Comparison of ENCODE assay signal across 15 mouse cellular contexts in the genomic region with DNA sequence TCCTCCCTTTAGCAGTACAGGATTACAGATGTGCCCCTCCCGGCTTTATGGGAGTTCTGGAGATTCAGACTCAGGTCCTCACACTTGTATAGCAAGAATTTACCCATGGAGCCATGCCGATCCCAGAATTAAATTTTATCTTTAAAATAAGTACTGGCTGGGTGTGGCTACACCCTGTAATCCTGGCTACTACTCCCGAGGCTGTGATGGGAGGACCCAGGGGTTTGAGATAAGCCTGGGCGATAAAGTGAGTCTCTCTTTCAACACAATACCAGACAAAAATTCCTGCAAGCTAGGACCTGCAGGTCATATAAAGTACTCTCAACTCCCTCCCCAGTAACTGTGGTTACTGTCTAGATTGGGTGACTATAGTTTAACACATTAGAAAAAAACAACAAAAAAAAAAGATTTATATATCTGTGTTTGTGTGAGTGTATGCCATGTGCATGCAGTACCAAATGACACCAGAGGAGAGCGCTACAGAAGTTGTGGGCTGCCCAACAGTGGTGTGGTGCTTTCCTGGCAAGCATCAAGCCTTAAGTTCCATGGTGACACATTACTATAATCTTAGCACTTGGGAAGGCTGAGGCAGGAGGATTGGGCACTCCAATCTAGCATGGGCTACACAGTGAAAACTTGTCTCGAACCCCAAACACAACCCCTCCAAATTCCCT. TPM values are rescaled to one million over a fixed set of nuclear protein-coding genes. Genes with fewer than 3 reads are reported as not detected.
DNase-seq lines count a peak whose midpoint lies in the region; ATAC-seq and TF ChIP-seq lines count a peak whose summit lies in the region.
"Had no signal": no experiment of that assay in that cellular context is flagged by ENCODE, and none has a peak within 500 bp of the region (broad histone marks: within the 10 kb centered on the region; RNA-seq: fewer than 3 reads in every experiment).

No protein-coding gene starts in this region.

- no peak overlapping the region for H3K4me2 ChIP-seq in heart, embryonic 12.5 days
- no peak overlapping the region for H3K4me2 ChIP-seq in liver, embryonic 11.5 days
- no peak overlapping the region for H3K4me2 ChIP-seq in liver, postnatal 0 days (ENCODE audit: low read depth, low read length)
- H3K4me2 ChIP-seq: forebrain, embryonic 13.5 days; limb, embryonic 15.5 days; midbrain, embryonic 15.5 days had no signal

- no peaks in the 10 kb centered on the region for H3K27me3 ChIP-seq in heart, adult 2 months (ENCODE audit: control insufficient read depth, insufficient read depth, low read length)
- no peaks in the 10 kb centered on the region for H3K27me3 ChIP-seq in heart, embryonic 12.5 days (replicated peaks)
- H3K27me3 ChIP-seq in liver, embryonic 11.5 days (replicated peaks; ENCODE audit: control insufficient read depth, insufficient read depth, low read length): no peaks in the 10 kb centered on the region
- no peaks in the 10 kb centered on the region for H3K27me3 ChIP-seq in liver, postnatal 0 days (ENCODE audit: insufficient read depth, low read length)
- H3K27me3 ChIP-seq: forebrain, embryonic 13.5 days; limb, embryonic 15.5 days; midbrain, embryonic 15.5 days had no signal

- TF ChIP-seq POLR2A in heart, adult 2 months (IDR thresholded peaks at IDR 0.05; ENCODE audit: insufficient read depth, low read depth, low read length): no peak

- H3K27ac ChIP-seq in heart, adult 2 months: no peak overlapping the region
- no peak overlapping the region for H3K27ac ChIP-seq in heart, embryonic 12.5 days (ENCODE audit: poor library complexity, severe bottlenecking)
- no peak overlapping the region for H3K27ac ChIP-seq in liver, embryonic 11.5 days (ENCODE audit: low read depth, low read length)
- no peak overlapping the region for H3K27ac ChIP-seq in liver, postnatal 0 days (ENCODE audit: low read depth)
- H3K27ac ChIP-seq: forebrain, embryonic 13.5 days; limb, embryonic 15.5 days; midbrain, embryonic 15.5 days had no signal

- no peak overlapping the region for H3K4me3 ChIP-seq in heart, adult 2 months
- no peak overlapping the region for H3K4me3 ChIP-seq in heart, embryonic 12.5 days
- no peak overlapping the region for H3K4me3 ChIP-seq in liver, embryonic 11.5 days (ENCODE audit: low read depth, low read length)
- no peak overlapping the region for H3K4me3 ChIP-seq in liver, postnatal 0 days (ENCODE audit: low read depth, low read length)
- H3K4me3 ChIP-seq: forebrain, embryonic 13.5 days; limb, embryonic 15.5 days; midbrain, embryonic 15.5 days had no signal

- 73% methylated on average over 6 of the region's 6 CpGs for WGBS in heart, adult 2 months
- WGBS in heart, embryonic 12.5 days: 52% methylated on average over 6 of the region's 6 CpGs
- WGBS in liver, embryonic 11.5 days: 65% methylated on average over 6 of the region's 6 CpGs
- 66% methylated on average over 6 of the region's 6 CpGs for WGBS in liver, postnatal 0 days (ENCODE audit: insufficient replicate concordance)

- ATAC-seq in heart, embryonic 12.5 days (ENCODE audit: insufficient number of reproducible peaks, low FRiP score): no peak
- no peak for ATAC-seq in liver, embryonic 11.5 days (replicated peaks; ENCODE audit: low FRiP score)
- no peak for ATAC-seq in liver, postnatal 0 days
- no peak for ATAC-seq in CD4-positive, CD25-positive, alpha-beta regulatory T cell, adult 4 months
- ATAC-seq: forebrain, embryonic 13.5 days; midbrain, embryonic 15.5 days had no signal

- H3K4me1 ChIP-seq in heart, adult 2 months (ENCODE audit: control insufficient read depth, insufficient read depth, low read length): no peaks in the 10 kb centered on the region
- H3K4me1 ChIP-seq in heart, embryonic 12.5 days (replicated peaks): peaks cover 6% of the 10 kb centered on the region
- peaks cover 6% of the 10 kb centered on the region for H3K4me1 ChIP-seq in liver, embryonic 11.5 days (replicated peaks; ENCODE audit: control insufficient read depth, insufficient read depth, low read length)
- H3K4me1 ChIP-seq in liver, postnatal 0 days (ENCODE audit: insufficient read depth): no peaks in the 10 kb centered on the region
- H3K4me1 ChIP-seq: forebrain, embryonic 13.5 days; limb, embryonic 15.5 days; midbrain, embryonic 15.5 days had no signal

- H3K79me2 ChIP-seq in heart, adult 2 months (replicated peaks; ENCODE audit: control insufficient read depth, insufficient read depth, low read length): no peaks in the 10 kb centered on the region

- H3K9ac ChIP-seq in heart, adult 2 months (ENCODE audit: low read depth, low read length): no peak overlapping the region
- H3K9ac ChIP-seq in heart, embryonic 12.5 days: no peak overlapping the region
- H3K9ac ChIP-seq in liver, embryonic 11.5 days (ENCODE audit: low read depth, low read length): no peak overlapping the region
- no peak overlapping the region for H3K9ac ChIP-seq in liver, postnatal 0 days (replicated peaks)
- H3K9ac ChIP-seq: forebrain, embryonic 13.5 days; limb, embryonic 15.5 days; midbrain, embryonic 15.5 days had no signal

- TF ChIP-seq EP300 in heart, adult 2 months (IDR thresholded peaks at IDR 0.05; ENCODE audit: insufficient read depth, low read depth, low read length): no peak
- no peak for TF ChIP-seq EP300 in liver, postnatal 0 days (IDR thresholded peaks at IDR 0.05; ENCODE audit: low read depth)

- 0 out of 2 replicates have a peak, but pooled peaks have one; percentile 6 for TF ChIP-seq CTCF in heart, adult 2 months (IDR thresholded peaks at IDR 0.05)
- peak; percentile 34; the same call in 1 of the 2 replicates for TF ChIP-seq CTCF in liver, postnatal 0 days (IDR thresholded peaks at IDR 0.05; ENCODE audit: low read depth)

- intact Hi-C loops in heart, adult 2 months (cut with DNase I): no loop called here

- no peak for DNase-seq in heart, adult 2 months
- DNase-seq in liver (peak; percentile 39), ZHBTc4 (ENCODE audit: low read depth, low spot score) (peak; percentile 64)
- no peak for DNase-seq in liver, embryonic 11.5 days (ENCODE audit: low spot score)
- DNase-seq in liver, postnatal 0 days: no peak
- DNase-seq in layer of hippocampus, adult 9-10 months (ENCODE audit: low spot score): no peak
- DNase-seq: adrenal gland, postnatal 10 days; cerebellum, adult 9-10 months; heart, adult 18-20 months; heart, postnatal 14 days had no signal

- H3K36me3 ChIP-seq in heart, adult 2 months (ENCODE audit: control insufficient read depth, insufficient read depth, low read length): no peaks in the 10 kb centered on the region
- peaks cover 53% of the 10 kb centered on the region for H3K36me3 ChIP-seq in heart, embryonic 12.5 days
- peaks cover 13% of the 10 kb centered on the region for H3K36me3 ChIP-seq in liver, embryonic 11.5 days (ENCODE audit: control insufficient read depth, insufficient read depth, low read length)
- peaks cover 22% of the 10 kb centered on the region for H3K36me3 ChIP-seq in liver, postnatal 0 days (replicated peaks; ENCODE audit: insufficient read depth, low read length)

- peaks cover 7% of the 10 kb centered on the region for H3K9me3 ChIP-seq in heart, embryonic 12.5 days (replicated peaks)
- 0 out of 2 replicates have a peak, but pooled peaks cover 5% of the 10 kb centered on the region for H3K9me3 ChIP-seq in liver, embryonic 11.5 days (ENCODE audit: control insufficient read depth, low read length)
- no peaks in the 10 kb centered on the region for H3K9me3 ChIP-seq in liver, postnatal 0 days (ENCODE audit: low read length)
- H3K9me3 ChIP-seq: limb, embryonic 15.5 days; midbrain, embryonic 15.5 days had no signal

RNA-seq across cellular contexts. Expression of a gene that starts 8.7 kb away (rescaled TPM):
- 100 to 1,000 TPM; 106 to 124 TPM for total RNA-seq in heart, adult 2 months (2021)
- polyA plus RNA-seq in heart, adult 2 months (2012; rRNA removed): 64.4 and 89.4 TPM in 2 replicates
- 23.3 and 24.4 TPM in 2 replicates for polyA plus RNA-seq in heart, embryonic 12.5 days (2016; fragmentation: Nextera tagmentation; extraction: Ambion mirVana)
- polyA plus RNA-seq in liver, embryonic 11.5 days (2014; fragmentation: Nextera tagmentation; extraction: Ambion mirVana): 9.3 and 10.9 TPM in 2 replicates
- 11.9 and 13.1 TPM in 2 replicates for polyA plus RNA-seq in liver, postnatal 0 days (2015; fragmentation: Nextera tagmentation; extraction: Ambion mirVana)
- 1 to 10 TPM; 2.4 to 6.2 TPM for polyA plus RNA-seq in CD4-positive, CD25-positive, alpha-beta regulatory T cell, adult 4 months (2017; shearing (Covaris generic))

RNA-seq across cellular contexts. Expression of a gene that starts 29.6 kb away (rescaled TPM):
- not detected for total RNA-seq in heart, adult 2 months (2021)
- 0.57 TPM in 1 of 2 replicates, not detected in the other for polyA plus RNA-seq in heart, adult 2 months (2012; rRNA removed)
- 0.64 TPM in 1 of 2 replicates, not detected in the other for polyA plus RNA-seq in heart, embryonic 12.5 days (2016; fragmentation: Nextera tagmentation; extraction: Ambion mirVana)
- not detected in 2 replicates for polyA plus RNA-seq in liver, embryonic 11.5 days (2014; fragmentation: Nextera tagmentation; extraction: Ambion mirVana)
- 0.40 and 0.45 TPM in 2 replicates for polyA plus RNA-seq in liver, postnatal 0 days (2015; fragmentation: Nextera tagmentation; extraction: Ambion mirVana)
- not detected for polyA plus RNA-seq in CD4-positive, CD25-positive, alpha-beta regulatory T cell, adult 4 months (2017; shearing (Covaris generic))
- total RNA-seq: adrenal gland, postnatal 10 days; heart, postnatal 14 days had no signal

RNA-seq across cellular contexts. Expression of a gene that starts 29.8 kb away (rescaled TPM):
- total RNA-seq in heart, adult 2 months (2021): 1 to 10 TPM; 2.7 to 3.1 TPM
- 4.0 and 4.9 TPM in 2 replicates for polyA plus RNA-seq in heart, adult 2 months (2012; rRNA removed)
- polyA plus RNA-seq in heart, embryonic 12.5 days (2016; fragmentation: Nextera tagmentation; extraction: Ambion mirVana): 0.78 and 0.82 TPM in 2 replicates
- polyA plus RNA-seq in liver, embryonic 11.5 days (2014; fragmentation: Nextera tagmentation; extraction: Ambion mirVana): 1.3 and 1.5 TPM in 2 replicates
- polyA plus RNA-seq in liver, postnatal 0 days (2015; fragmentation: Nextera tagmentation; extraction: Ambion mirVana): 0.75 and 0.85 TPM in 2 replicates
- under 1 TPM; 0.39 to 0.93 TPM for polyA plus RNA-seq in CD4-positive, CD25-positive, alpha-beta regulatory T cell, adult 4 months (2017; shearing (Covaris generic))

RNA-seq across cellular contexts. Expression of a gene that starts 39.3 kb away (rescaled TPM):
- total RNA-seq in heart, adult 2 months (2021): 10 to 100 TPM; 20.9 to 21.5 TPM
- 47.2 and 49.9 TPM in 2 replicates for polyA plus RNA-seq in heart, adult 2 months (2012; rRNA removed)
- polyA plus RNA-seq in heart, embryonic 12.5 days (2016; fragmentation: Nextera tagmentation; extraction: Ambion mirVana): 18.9 and 20.5 TPM in 2 replicates
- polyA plus RNA-seq in liver, embryonic 11.5 days (2014; fragmentation: Nextera tagmentation; extraction: Ambion mirVana): 25.2 and 25.6 TPM in 2 replicates
- 64.2 and 68.5 TPM in 2 replicates for polyA plus RNA-seq in liver, postnatal 0 days (2015; fragmentation: Nextera tagmentation; extraction: Ambion mirVana)
- 10 to 100 TPM; 15.4 to 20.9 TPM for polyA plus RNA-seq in CD4-positive, CD25-positive, alpha-beta regulatory T cell, adult 4 months (2017; shearing (Covaris generic))

Comparison
In these comparisons a context has a peak if more than half of its experiments do, and no peak if none do; other contexts are left out.
1. DNase-seq: peak in liver (single experiment) and ZHBTc4 (single experiment); none in heart, adult 2 months (0 of 2), liver, embryonic 11.5 days (single experiment), liver, postnatal 0 days (single experiment) and layer of hippocampus, adult 9-10 months (single experiment).